Mouse (Mus musculus): ENCODE measurements around the gene Cnpy2. TPM values are rescaled to one million over a fixed set of nuclear protein-coding genes. Genes with fewer than 3 reads are reported as not detected.

Cnpy2 gene
- polyA plus RNA-seq, 1 experiment from 2014 or later: 230 TPM

DNA sequence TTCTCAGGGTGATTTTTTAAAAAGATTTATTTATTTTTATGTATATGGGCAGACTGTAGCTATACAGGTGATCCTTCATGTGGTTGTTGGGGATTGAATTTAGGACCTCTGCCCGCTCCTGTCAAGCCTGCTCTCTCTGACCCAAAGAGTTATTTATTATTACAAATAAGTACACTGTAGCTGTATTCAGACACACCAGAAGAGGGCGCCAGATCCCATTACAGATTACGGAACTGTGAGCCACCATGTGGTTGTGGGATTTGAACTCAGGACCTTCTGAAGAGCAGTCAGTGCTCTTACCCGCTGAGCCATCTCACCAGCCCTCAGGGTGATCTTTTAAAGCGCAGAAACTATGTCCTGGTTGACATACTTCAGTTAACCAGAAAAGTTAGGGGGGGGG, 49.9 kb downstream of the Cnpy2 start:
- Histone ChIP-seq H3K4me1 (peaks cover 27% of the 10 kb centered on the region), H3K27ac (no peak overlapping the region), H3K4me3 (no peak overlapping the region), H3K36me3 (ENCODE audit: poor library complexity, severe bottlenecking) (no peaks in the 10 kb centered on the region), H3K9ac (no peak overlapping the region), H3K9me3 (replicated peaks) (no peaks in the 10 kb centered on the region), H3K27me3 (no peaks in the 10 kb centered on the region), H3K4me2 (no peak overlapping the region)
- 79% methylated on average over 5 of the region's 5 CpGs for WGBS
- ATAC-seq: no peak

DNA sequence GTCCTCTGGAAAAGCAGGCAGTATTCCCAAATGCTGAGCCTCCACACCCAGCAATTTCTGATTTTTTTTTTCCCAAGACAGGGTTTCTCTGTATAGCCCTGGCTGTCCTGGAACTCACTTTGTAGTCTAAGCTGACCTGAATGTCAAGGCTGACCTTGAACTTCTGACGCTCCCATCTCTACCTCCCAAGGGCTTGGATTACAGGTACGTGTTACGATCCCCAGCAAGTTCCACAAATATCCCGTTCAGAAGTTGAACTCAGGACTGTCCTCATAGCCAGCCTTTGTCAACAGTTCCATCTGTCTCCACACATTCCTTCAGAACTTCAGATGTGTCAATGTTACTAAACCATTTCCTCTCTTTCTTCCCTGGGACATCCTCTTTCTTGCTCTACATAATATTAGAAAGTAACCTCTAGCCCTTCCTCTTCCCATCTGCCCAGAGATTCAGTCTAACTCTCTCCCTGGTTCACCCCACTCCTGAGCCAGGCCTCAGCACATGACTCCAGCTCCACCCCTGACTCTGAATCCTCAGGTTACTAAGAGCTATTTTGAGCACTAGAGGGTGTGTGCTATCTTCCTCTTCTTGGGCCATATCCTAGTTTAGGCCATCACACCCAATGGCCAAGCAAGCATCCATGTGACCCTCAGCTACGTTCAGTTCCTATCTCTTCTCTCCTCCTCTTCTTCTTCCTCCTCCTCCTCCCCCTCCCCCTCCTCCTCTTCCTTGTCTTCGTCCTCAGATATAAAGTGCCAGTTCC, 50.9 kb downstream of the Cnpy2 start:
- WGBS: 89% methylated on average over 6 of the region's 6 CpGs
- no peak overlapping the region for H3K4me3 ChIP-seq
- no peak overlapping the region for H3K27ac ChIP-seq
- H3K9me3 ChIP-seq (replicated peaks): no peaks in the 10 kb centered on the region
- no peaks in the 10 kb centered on the region; the same call in 1 of the 2 replicates for H3K36me3 ChIP-seq (ENCODE audit: poor library complexity, severe bottlenecking)
- no peaks in the 10 kb centered on the region for H3K27me3 ChIP-seq
- H3K4me1 ChIP-seq: peaks cover 21% of the 10 kb centered on the region
- H3K9ac ChIP-seq: no peak overlapping the region
- no peak for ATAC-seq
- no peak overlapping the region for H3K4me2 ChIP-seq

DNA sequence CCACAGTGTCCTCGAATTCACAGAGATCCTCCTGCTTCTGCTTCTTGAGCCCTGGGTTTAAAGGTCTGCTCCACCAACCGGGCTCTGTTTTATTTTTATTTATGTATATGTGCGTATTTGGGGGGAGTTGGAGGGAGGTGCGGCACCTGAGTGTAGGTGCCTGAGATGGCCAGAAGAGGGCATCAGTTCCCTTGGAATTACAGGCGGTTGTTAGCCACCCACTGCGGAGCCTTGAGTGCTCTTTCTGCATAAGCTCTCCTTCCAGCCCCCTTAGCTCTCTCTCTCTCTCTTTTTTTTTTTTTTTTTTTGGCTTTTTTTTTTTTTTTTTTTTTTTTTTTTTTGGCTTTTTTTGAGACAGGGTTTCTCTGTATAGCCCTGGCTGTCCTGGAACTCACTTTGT, 52.1 kb downstream of the Cnpy2 start:
- no peak overlapping the region for H3K4me2 ChIP-seq
- WGBS: 77% methylated on average over 6 of the region's 6 CpGs
- H3K27me3 ChIP-seq: no peaks in the 10 kb centered on the region
- H3K4me3 ChIP-seq: no peak overlapping the region
- no peaks in the 10 kb centered on the region for H3K9me3 ChIP-seq (replicated peaks)
- ATAC-seq: no peak
- H3K4me1 ChIP-seq: peaks cover 30% of the 10 kb centered on the region
- no peak overlapping the region for H3K27ac ChIP-seq
- peaks cover 10% of the 10 kb centered on the region for H3K36me3 ChIP-seq (ENCODE audit: poor library complexity, severe bottlenecking)
- H3K9ac ChIP-seq: no peak overlapping the region

DNA sequence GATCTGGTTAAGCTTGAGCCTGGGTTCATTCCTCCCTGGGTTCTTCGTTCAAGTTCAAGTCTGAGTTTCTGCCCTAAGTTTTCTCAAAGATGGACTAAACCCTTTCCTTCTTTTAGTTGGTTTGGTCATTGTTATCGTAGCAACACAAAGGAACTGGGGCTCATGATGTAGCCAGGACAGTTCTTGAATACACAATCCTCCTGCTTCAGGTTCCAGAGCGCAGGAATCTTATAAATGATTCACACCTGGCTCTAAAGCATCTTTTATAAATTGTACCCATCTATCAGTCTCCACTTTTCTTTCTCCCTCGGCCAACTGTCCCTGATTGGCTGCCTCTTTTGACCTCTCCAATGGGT, 53.8 kb downstream of the Cnpy2 start:
- 34% methylated on average over 4 of the region's 4 CpGs for WGBS
- Histone ChIP-seq H3K4me3 (peak overlapping the region; percentile 97), H3K27me3 (no peaks in the 10 kb centered on the region), H3K36me3 (ENCODE audit: poor library complexity, severe bottlenecking) (peaks cover 27% of the 10 kb centered on the region), H3K4me1 (peaks cover 27% of the 10 kb centered on the region), H3K4me2 (peak overlapping the region; percentile 75), H3K9me3 (replicated peaks) (no peaks in the 10 kb centered on the region), H3K9ac (peak overlapping the region; percentile 99), H3K27ac (peak overlapping the region; percentile 94)
- ATAC-seq: no peak

DNA sequence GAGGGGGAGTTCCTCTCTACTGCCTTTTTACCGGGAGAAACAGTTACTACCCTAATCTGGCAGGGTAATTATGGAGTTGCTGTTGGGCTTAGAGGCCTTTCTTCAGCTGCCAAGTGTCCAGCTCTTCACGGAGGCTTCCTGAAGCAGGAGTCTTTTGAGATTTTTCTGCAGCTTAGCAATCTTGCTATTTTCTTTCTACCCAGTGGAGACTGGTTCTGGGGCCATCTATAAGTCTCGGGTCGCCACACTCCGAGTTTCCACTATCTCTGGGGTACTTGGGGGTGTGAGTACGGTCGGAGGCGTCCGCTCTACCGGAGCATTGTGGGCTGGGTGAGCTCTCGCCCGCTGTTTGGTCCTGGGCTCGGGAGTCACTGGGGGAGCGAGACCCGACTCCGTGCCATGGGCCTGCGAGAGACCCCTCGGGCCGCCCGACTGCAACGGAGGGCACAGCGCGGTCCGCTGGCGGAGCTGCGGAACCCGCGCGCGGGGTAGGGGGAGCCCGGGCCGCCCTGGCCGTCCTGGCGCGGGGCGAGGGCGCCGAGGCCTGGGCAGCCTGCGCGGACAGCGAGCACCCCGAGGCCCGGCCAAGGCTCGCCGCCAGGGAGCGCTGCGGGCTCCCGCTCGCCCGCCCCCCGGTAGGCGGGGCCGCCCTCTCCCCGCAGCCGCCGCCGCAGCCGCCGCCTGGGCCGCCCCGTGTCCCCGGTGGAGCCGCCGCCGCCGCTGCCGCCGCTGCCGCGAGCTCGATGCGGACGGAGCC, 54.4 kb downstream of the Cnpy2 start, which contains the start of gene Ankrd52:
Ankrd52 (plus strand) TSS at position 661 of the 757 bp plus-strand sequence.
- peak; percentile 93 for ATAC-seq
- Histone ChIP-seq H3K9me3 (replicated peaks) (no peaks in the 10 kb centered on the region), H3K27ac (peak within 1 kb of the TSS; percentile 94), H3K9ac (peak within 1 kb of the TSS; percentile 99), H3K4me3 (peak within 1 kb of the TSS; percentile 97), H3K36me3 (ENCODE audit: poor library complexity, severe bottlenecking) (peaks cover 32% of the 10 kb centered on the region), H3K4me2 (peak within 1 kb of the TSS; percentile 75), H3K27me3 (no peaks in the 10 kb centered on the region), H3K4me1 (peaks cover 27% of the 10 kb centered on the region)
- under 1% methylated on average over 56 of the region's 73 CpGs for WGBS

Other genes with a start within 250 kb of the Cnpy2 start
- gene Atp5b, start 239.2 kb upstream of the Cnpy2 start, polyA plus RNA-seq (2015; fragmentation: Nextera tagmentation; extraction: Ambion mirVana): 2,170 and 2,214 TPM in 2 replicates
- 11.6 and 12.6 TPM in 2 replicates for gene Baz2a, start 230.9 kb upstream of the Cnpy2 start, polyA plus RNA-seq (2015; fragmentation: Nextera tagmentation; extraction: Ambion mirVana)
- gene Rbms2, start 142.2 kb upstream of the Cnpy2 start, polyA plus RNA-seq (2015; fragmentation: Nextera tagmentation; extraction: Ambion mirVana): 12.6 and 12.9 TPM in 2 replicates
- gene Gls2, start 128.0 kb upstream of the Cnpy2 start, polyA plus RNA-seq (2015; fragmentation: Nextera tagmentation; extraction: Ambion mirVana): 0.48 and 1.3 TPM in 2 replicates
- 17.9 and 19.1 TPM in 2 replicates for gene Spryd4, start 110.7 kb upstream of the Cnpy2 start, polyA plus RNA-seq (2015; fragmentation: Nextera tagmentation; extraction: Ambion mirVana)
- gene Mip, start 96.6 kb upstream of the Cnpy2 start, polyA plus RNA-seq (2015; fragmentation: Nextera tagmentation; extraction: Ambion mirVana): 0.13 and 0.21 TPM in 2 replicates
- gene Timeless, start 90.4 kb upstream of the Cnpy2 start, polyA plus RNA-seq (2015; fragmentation: Nextera tagmentation; extraction: Ambion mirVana): 52.9 and 62.1 TPM in 2 replicates
- gene Apon, start 68.4 kb upstream of the Cnpy2 start, polyA plus RNA-seq (2015; fragmentation: Nextera tagmentation; extraction: Ambion mirVana): 0.27 and 0.33 TPM in 2 replicates
- gene Apof, start 53.8 kb upstream of the Cnpy2 start, polyA plus RNA-seq (2015; fragmentation: Nextera tagmentation; extraction: Ambion mirVana): 0.14 TPM in 1 of 2 replicates, not detected in the other
- 14.5 and 15.3 TPM in 2 replicates for gene Stat2, start 51.9 kb upstream of the Cnpy2 start, polyA plus RNA-seq (2015; fragmentation: Nextera tagmentation; extraction: Ambion mirVana)
- gene Il23a, start 23.7 kb upstream of the Cnpy2 start, polyA plus RNA-seq (2015; fragmentation: Nextera tagmentation; extraction: Ambion mirVana): not detected in 2 replicates
- gene Pan2, start 19.1 kb upstream of the Cnpy2 start, polyA plus RNA-seq (2015; fragmentation: Nextera tagmentation; extraction: Ambion mirVana): 32.0 and 35.0 TPM in 2 replicates
- 212 and 236 TPM in 2 replicates for gene Cs, start 15.3 kb downstream of the Cnpy2 start, polyA plus RNA-seq (2015; fragmentation: Nextera tagmentation; extraction: Ambion mirVana)
- 16.4 and 22.8 TPM in 2 replicates for gene Coq10a, start 46.5 kb downstream of the Cnpy2 start, polyA plus RNA-seq (2015; fragmentation: Nextera tagmentation; extraction: Ambion mirVana)
- 12.0 and 14.6 TPM in 2 replicates for gene Ankrd52, start 54.7 kb downstream of the Cnpy2 start, polyA plus RNA-seq (2015; fragmentation: Nextera tagmentation; extraction: Ambion mirVana)
- 0.18 TPM in 1 of 2 replicates, not detected in the other for gene Slc39a5, start 78.8 kb downstream of the Cnpy2 start, polyA plus RNA-seq (2015; fragmentation: Nextera tagmentation; extraction: Ambion mirVana)
- gene Nabp2, start 89.0 kb downstream of the Cnpy2 start, polyA plus RNA-seq (2015; fragmentation: Nextera tagmentation; extraction: Ambion mirVana): 153 and 156 TPM in 2 replicates
- gene Rnf41, start 89.2 kb downstream of the Cnpy2 start, polyA plus RNA-seq (2015; fragmentation: Nextera tagmentation; extraction: Ambion mirVana): 76.4 and 83.9 TPM in 2 replicates
- gene Smarcc2, start 136.8 kb downstream of the Cnpy2 start, polyA plus RNA-seq (2015; fragmentation: Nextera tagmentation; extraction: Ambion mirVana): 166 and 168 TPM in 2 replicates
- gene Myl6, start 171.7 kb downstream of the Cnpy2 start, polyA plus RNA-seq (2015; fragmentation: Nextera tagmentation; extraction: Ambion mirVana): 740 and 741 TPM in 2 replicates
- 4.1 TPM in 2 replicates for gene Myl6b, start 176.2 kb downstream of the Cnpy2 start, polyA plus RNA-seq (2015; fragmentation: Nextera tagmentation; extraction: Ambion mirVana)
- 7.0 and 7.7 TPM in 2 replicates for gene Esyt1, start 203.4 kb downstream of the Cnpy2 start, polyA plus RNA-seq (2015; fragmentation: Nextera tagmentation; extraction: Ambion mirVana)
- 18.3 and 19.4 TPM in 2 replicates for gene Zc3h10, start 225.3 kb downstream of the Cnpy2 start, polyA plus RNA-seq (2015; fragmentation: Nextera tagmentation; extraction: Ambion mirVana)
- gene Rpl41, start 226.8 kb downstream of the Cnpy2 start, polyA plus RNA-seq (2015; fragmentation: Nextera tagmentation; extraction: Ambion mirVana): 2,951 and 3,131 TPM in 2 replicates
- gene Pa2g4, start 243.5 kb downstream of the Cnpy2 start, polyA plus RNA-seq (2015; fragmentation: Nextera tagmentation; extraction: Ambion mirVana): 173 and 186 TPM in 2 replicates